Mouse (Mus musculus): ENCODE measurements at regions not wholly inside any gene's neighbourhood (a gene's known extent, or its start where the extent isn't known, plus 50 kb on each side); places are given as distances from the start of the nearest gene placed in this dataset.
A peak's percentile ranks its signal among the peaks of the same experiment; 100 is the strongest.

DNA sequence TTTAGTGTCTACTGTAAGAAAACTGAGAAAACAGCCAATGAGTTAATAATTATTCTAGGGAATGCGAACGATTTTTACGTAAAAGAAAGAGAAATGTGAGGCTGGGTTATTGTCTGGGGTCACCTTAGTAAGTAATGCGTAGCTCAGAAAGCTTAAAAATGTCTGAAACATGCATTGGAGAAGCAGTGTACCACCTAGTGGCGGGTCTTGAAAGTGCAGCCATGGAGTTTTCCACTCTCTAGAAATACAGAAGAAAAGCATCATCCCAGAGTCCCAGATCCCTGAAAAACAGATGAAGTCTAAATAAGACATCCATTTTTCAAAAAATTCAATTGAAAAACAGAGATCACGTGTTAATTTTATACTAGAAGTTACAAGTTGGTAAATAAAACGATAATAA lies 67.0 kb upstream of the Pkn2 start:
- peak; percentile 61 for DNase-seq (ENCODE audit: low spot score)
- no peaks in the 10 kb centered on the region for H3K9me3 ChIP-seq (ENCODE audit: low read length)

GRCm38 (mm10) chr3:142941319-142942024 lies 59.7 kb upstream of the Pkn2 start:
- H3K27me3 ChIP-seq (replicated peaks; ENCODE audit: insufficient read depth, low read length): no peaks in the 10 kb centered on the region
- H3K9me3 ChIP-seq (ENCODE audit: low read length): no peaks in the 10 kb centered on the region
- ATAC-seq (peak; percentile 90), DNase-seq (ENCODE audit: low spot score) (peak; percentile 89)
- 0 out of 2 replicates have a peak overlapping the region, but pooled peaks have one; percentile 22 for H3K4me2 ChIP-seq (replicated peaks; ENCODE audit: low read depth, low read length)
- no peaks in the 10 kb centered on the region for H3K36me3 ChIP-seq (ENCODE audit: insufficient read depth, low read length)
- peak overlapping the region; percentile 86 for H3K27ac ChIP-seq (ENCODE audit: low read length)
- TF ChIP-seq EP300 (IDR thresholded peaks at IDR 0.05): peak; percentile 71
- no peak for TF ChIP-seq CTCF (IDR thresholded peaks at IDR 0.05)
- no peak overlapping the region for H3K9ac ChIP-seq (replicated peaks; ENCODE audit: low read depth)
- 26% methylated on average over 6 of the region's 6 CpGs for WGBS
- no peaks in the 10 kb centered on the region for H3K4me1 ChIP-seq (ENCODE audit: insufficient read depth, low read depth, low read length)
- no peak overlapping the region for H3K4me3 ChIP-seq (ENCODE audit: low read depth, low read length)

More for the DNA sequence above, 67.0 kb upstream of the Pkn2 start:
- TF ChIP-seq CTCF (IDR thresholded peaks at IDR 0.05) (peak; percentile 85), EP300 (IDR thresholded peaks at IDR 0.05) (no peak)
- no peak overlapping the region for H3K4me2 ChIP-seq (replicated peaks; ENCODE audit: low read depth, low read length)
- no peaks in the 10 kb centered on the region for H3K36me3 ChIP-seq (ENCODE audit: insufficient read depth, low read length)
- no peak overlapping the region for H3K9ac ChIP-seq (replicated peaks; ENCODE audit: low read depth)
- WGBS: 29% methylated on average over 7 of the region's 7 CpGs
- H3K27me3 ChIP-seq (replicated peaks; ENCODE audit: insufficient read depth, low read length): no peaks in the 10 kb centered on the region
- no peak for ATAC-seq
- H3K4me3 ChIP-seq (ENCODE audit: low read depth, low read length): no peak overlapping the region
- no peak overlapping the region for H3K27ac ChIP-seq (ENCODE audit: low read length)
- H3K4me1 ChIP-seq (ENCODE audit: insufficient read depth, low read depth, low read length): no peaks in the 10 kb centered on the region

GRCm38 (mm10) chr3:142940874-142941273 lies 59.1 kb upstream of the Pkn2 start:
- Histone ChIP-seq H3K27me3 (replicated peaks; ENCODE audit: insufficient read depth, low read length) (no peaks in the 10 kb centered on the region), H3K27ac (ENCODE audit: low read length) (peak overlapping the region; percentile 86), H3K4me2 (replicated peaks; ENCODE audit: low read depth, low read length) (0 out of 2 replicates have a peak overlapping the region, but pooled peaks have one; percentile 22), H3K9ac (replicated peaks; ENCODE audit: low read depth) (no peak overlapping the region), H3K36me3 (ENCODE audit: insufficient read depth, low read length) (no peaks in the 10 kb centered on the region), H3K4me1 (ENCODE audit: insufficient read depth, low read depth, low read length) (no peaks in the 10 kb centered on the region), H3K9me3 (ENCODE audit: low read length) (no peaks in the 10 kb centered on the region), H3K4me3 (ENCODE audit: low read depth, low read length) (no peak overlapping the region)
- TF ChIP-seq EP300 (IDR thresholded peaks at IDR 0.05) (peak; percentile 56), CTCF (IDR thresholded peaks at IDR 0.05) (no peak)
- ATAC-seq: peak; percentile 78
- DNase-seq (ENCODE audit: low spot score): peak; percentile 87
- 48% methylated on average over 5 of the region's 5 CpGs for WGBS

DNA sequence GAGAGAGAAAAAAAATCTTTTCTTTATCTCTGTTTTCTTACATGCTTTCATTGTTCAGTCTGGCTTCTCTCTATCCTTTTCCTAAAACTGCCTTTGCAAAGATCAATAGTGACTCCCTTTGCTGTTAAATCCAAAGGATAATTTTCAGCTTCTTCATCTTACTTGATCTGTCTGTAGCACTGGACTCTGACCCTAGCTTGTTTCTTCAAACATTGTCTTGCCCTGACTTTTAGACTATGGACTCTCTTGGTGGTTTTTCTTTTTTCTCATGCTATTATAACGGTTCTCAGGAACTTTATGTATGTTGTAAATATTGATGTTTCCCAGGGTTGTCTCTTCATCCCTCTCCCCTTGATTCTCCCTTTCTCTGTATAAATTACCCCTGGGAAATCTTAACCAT lies 58.0 kb upstream of the Pkn2 start:
- no peak overlapping the region for H3K9ac ChIP-seq (replicated peaks; ENCODE audit: low read depth)
- H3K4me3 ChIP-seq (ENCODE audit: low read depth, low read length): no peak overlapping the region
- no peak overlapping the region for H3K27ac ChIP-seq (ENCODE audit: low read length)
- 56% methylated on average over 1 of the region's 1 CpGs for WGBS
- H3K4me1 ChIP-seq (ENCODE audit: insufficient read depth, low read depth, low read length): no peaks in the 10 kb centered on the region
- no peaks in the 10 kb centered on the region for H3K27me3 ChIP-seq (replicated peaks; ENCODE audit: insufficient read depth, low read length)
- ATAC-seq (no peak), DNase-seq (ENCODE audit: low spot score) (no peak)
- H3K9me3 ChIP-seq (ENCODE audit: low read length): no peaks in the 10 kb centered on the region
- H3K36me3 ChIP-seq (ENCODE audit: insufficient read depth, low read length): no peaks in the 10 kb centered on the region
- no peak overlapping the region for H3K4me2 ChIP-seq (replicated peaks; ENCODE audit: low read depth, low read length)
- TF ChIP-seq EP300 (IDR thresholded peaks at IDR 0.05): no peak

DNA sequence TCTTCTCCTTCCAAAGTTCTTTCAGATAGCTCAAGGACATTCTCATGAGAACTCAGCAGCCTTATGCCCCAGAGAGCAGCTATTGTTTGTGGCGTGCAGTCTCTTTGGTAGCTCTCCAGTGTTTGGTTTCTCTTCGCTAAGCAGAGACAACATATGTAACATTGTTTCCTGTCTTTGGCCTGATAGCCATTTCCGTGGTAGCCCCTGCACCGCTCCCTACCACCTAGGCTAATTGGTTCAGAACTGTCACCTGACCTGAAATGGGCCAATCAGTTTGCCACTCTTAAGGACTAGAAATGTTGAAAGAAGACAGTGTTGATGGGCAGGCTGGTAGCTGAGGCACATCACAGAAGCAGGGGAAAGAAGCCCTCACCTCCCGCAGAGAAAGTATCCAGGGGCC lies 54.1 kb upstream of the Pkn2 start:
- 47% methylated on average over 5 of the region's 5 CpGs for WGBS
- Histone ChIP-seq H3K4me2 (replicated peaks; ENCODE audit: low read depth, low read length) (peak overlapping the region; percentile 2; the same call in 1 of the 2 replicates), H3K27ac (ENCODE audit: low read length) (no peak overlapping the region; the same call in 1 of the 2 replicates), H3K9ac (replicated peaks; ENCODE audit: low read depth) (no peak overlapping the region), H3K4me1 (ENCODE audit: insufficient read depth, low read depth, low read length) (no peaks in the 10 kb centered on the region), H3K9me3 (ENCODE audit: low read length) (no peaks in the 10 kb centered on the region), H3K36me3 (ENCODE audit: insufficient read depth, low read length) (no peaks in the 10 kb centered on the region), H3K4me3 (ENCODE audit: low read depth, low read length) (peak overlapping the region; percentile 0; the same call in 1 of the 2 replicates), H3K27me3 (replicated peaks; ENCODE audit: insufficient read depth, low read length) (no peaks in the 10 kb centered on the region)
- no peak for TF ChIP-seq CTCF (IDR thresholded peaks at IDR 0.05)
- TF ChIP-seq EP300 (IDR thresholded peaks at IDR 0.05): no peak
- ATAC-seq: peak; percentile 75
- peak; percentile 45 for DNase-seq (ENCODE audit: low spot score)

GRCm38 (mm10) chr3:142934326-142934725 lies 52.5 kb upstream of the Pkn2 start:
- H3K36me3 ChIP-seq (ENCODE audit: insufficient read depth, low read length): no peaks in the 10 kb centered on the region
- no peak overlapping the region for H3K4me2 ChIP-seq (replicated peaks; ENCODE audit: low read depth, low read length)
- H3K27ac ChIP-seq (ENCODE audit: low read length): no peak overlapping the region
- WGBS: 84% methylated on average over 5 of the region's 5 CpGs
- ATAC-seq: no peak
- no peak for DNase-seq (ENCODE audit: low spot score)
- H3K9ac ChIP-seq (replicated peaks; ENCODE audit: low read depth): no peak overlapping the region
- H3K9me3 ChIP-seq (ENCODE audit: low read length): no peaks in the 10 kb centered on the region
- H3K4me1 ChIP-seq (ENCODE audit: insufficient read depth, low read depth, low read length): no peaks in the 10 kb centered on the region
- TF ChIP-seq CTCF (IDR thresholded peaks at IDR 0.05): no peak
- no peak for TF ChIP-seq EP300 (IDR thresholded peaks at IDR 0.05)
- H3K4me3 ChIP-seq (ENCODE audit: low read depth, low read length): no peak overlapping the region
- no peaks in the 10 kb centered on the region for H3K27me3 ChIP-seq (replicated peaks; ENCODE audit: insufficient read depth, low read length)

Measured in lung, postnatal 0 days (tissue).